Comparison of ENCODE assay signal across 7 mouse cellular contexts in the genomic region with DNA sequence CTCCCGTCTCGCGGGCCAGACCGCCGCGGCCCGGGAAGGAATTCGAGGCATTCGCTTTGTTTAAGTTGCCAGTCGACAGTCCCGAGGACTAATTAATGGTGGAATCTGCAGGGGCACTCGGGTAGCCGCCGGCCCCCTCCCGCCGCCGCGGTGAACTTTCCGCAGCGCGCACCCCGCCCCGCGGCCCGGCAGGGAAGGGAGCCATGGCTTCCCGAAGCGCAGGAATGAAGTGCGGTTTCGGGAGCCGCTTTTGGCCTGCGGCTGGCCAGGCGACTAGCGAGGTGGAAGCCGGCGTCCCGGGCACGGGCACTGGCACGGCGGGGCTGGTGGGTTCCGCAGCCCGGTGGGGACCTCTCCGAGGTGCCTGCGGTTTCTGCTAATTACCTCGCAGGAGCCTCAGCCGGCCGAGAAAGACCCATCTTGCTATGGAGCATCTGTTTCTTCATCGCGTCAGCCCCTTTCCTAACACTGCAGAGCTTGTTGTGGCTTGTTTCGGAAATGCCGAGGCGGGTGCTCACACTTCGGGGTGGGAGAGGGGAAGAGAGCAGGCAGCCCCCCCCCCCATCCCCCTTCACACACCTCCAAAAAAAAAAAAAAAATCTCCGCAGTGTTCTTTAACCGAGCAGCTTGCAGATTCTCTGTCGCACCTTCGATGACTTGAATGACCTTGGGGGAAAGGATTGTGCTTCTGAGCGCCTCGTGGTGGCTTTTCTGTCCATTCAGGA. TPM values are rescaled to one million over a fixed set of nuclear protein-coding genes. Genes with fewer than 3 reads are reported as not detected.
A peak's percentile ranks its signal among the peaks of the same experiment; 100 is the strongest.
DNase-seq lines count a peak whose midpoint lies in the region; ATAC-seq and TF ChIP-seq lines count a peak whose summit lies in the region.

No protein-coding gene starts in this region.

- CTCF ChIA-PET in Patski (lab: Charles Lee), result interaction anchor here (1.4 kb wide), 1 partner anchor 24 kb away, joined by 3 read pairs; no protein-coding TSS in a partner anchor

- 0 out of 2 replicates have a peak, but pooled peaks cover 2% of the 10 kb centered on the region for H3K36me3 ChIP-seq in forebrain, embryonic 14.5 days (ENCODE audit: control insufficient read depth, insufficient read depth, low read length)

- H3K4me2 ChIP-seq in forebrain, embryonic 14.5 days (ENCODE audit: low read length), result peak overlapping the region; percentile 73

- H3K9me3 ChIP-seq in forebrain, embryonic 14.5 days (replicated peaks; ENCODE audit: control insufficient read depth, low read length), result no peaks in the 10 kb centered on the region

- DNase-seq in Patski (ENCODE audit: low read depth, low spot score), result no peak
- DNase-seq in forebrain, embryonic 14.5 days (ENCODE audit: low spot score), result peak; percentile 62
- peak; percentile 68 for DNase-seq in heart, postnatal 4 days
- peak; percentile 53 to 60 for DNase-seq in layer of hippocampus, postnatal 36 days
- peak; percentile 64 to 70 for DNase-seq in lung, postnatal 4 days
- peak; percentile 64 for DNase-seq in right cerebral cortex, postnatal 25 days

- WGBS in forebrain, embryonic 14.5 days, result under 1% methylated on average over 48 of the region's 58 CpGs

- TF ChIP-seq CTCF in Patski (IDR thresholded peaks at IDR 0.05), result no peak

- POLR2A ChIA-PET in Patski (lab: Charles Lee), result interaction anchor here (1.2 to 1.8 kb wide), 2 partner anchors 43 to 47 kb away, joined by 4 to 5 read pairs; no protein-coding TSS in a partner anchor

- no peaks in the 10 kb centered on the region for H3K27me3 ChIP-seq in Patski
- no peaks in the 10 kb centered on the region for H3K27me3 ChIP-seq in forebrain, embryonic 14.5 days (replicated peaks; ENCODE audit: control insufficient read depth, insufficient read depth, low read length)

- peak overlapping the region; percentile 94 for H3K27ac ChIP-seq in brown adipose tissue, adult 24 weeks (replicated peaks; ENCODE audit: low read depth, low read length)
- peak overlapping the region; percentile 97 for H3K27ac ChIP-seq in forebrain, embryonic 14.5 days (ENCODE audit: low read depth, low read length)

- peaks cover 30% of the 10 kb centered on the region for H3K4me1 ChIP-seq in brown adipose tissue, adult 24 weeks (ENCODE audit: control insufficient read depth, insufficient read depth, insufficient read length, low read length)
- peaks cover 14% of the 10 kb centered on the region for H3K4me1 ChIP-seq in forebrain, embryonic 14.5 days (ENCODE audit: control insufficient read depth, insufficient read depth, low read length)

- in situ Hi-C loops in Patski (cut with MboI; ENCODE audit: low pct_unique_long_range_greater_than_20kb), result no loop called here

- H3K9ac ChIP-seq in forebrain, embryonic 14.5 days (ENCODE audit: low read length), result peak overlapping the region; percentile 88

- H3K4me3 ChIP-seq in brown adipose tissue, adult 24 weeks (ENCODE audit: insufficient read depth, low read depth, low read length), result peak overlapping the region; percentile 71
- H3K4me3 ChIP-seq in forebrain, embryonic 14.5 days (ENCODE audit: low read depth, low read length), result peak overlapping the region; percentile 86

- ATAC-seq in Patski, result peak; percentile 24
- ATAC-seq in forebrain, embryonic 14.5 days, result peak; percentile 38

RNA-seq across cellular contexts. Expression of gene Luzp1, which starts 0.9 kb away (rescaled TPM):
- polyA plus RNA-seq in Patski (2021), result 26.8 TPM
- 21.0 and 34.3 TPM in 2 replicates for polyA plus RNA-seq in brown adipose tissue, adult 24 weeks (2012; ENCODE audit: insufficient read depth, insufficient read length, missing spikeins)
- polyA plus RNA-seq in forebrain, embryonic 14.5 days (2014; fragmentation: Nextera tagmentation; extraction: Ambion mirVana), result 41.7 and 53.3 TPM in 2 replicates
- total RNA-seq in heart, postnatal 4 days (2021), result 10 to 100 TPM; 58.4 to 62.3 TPM
- 100 to 1,000 TPM in 1 of 2 experiments, 10 to 100 TPM in 1; 95.2 to 111 TPM for total RNA-seq in layer of hippocampus, postnatal 36 days (2021)

RNA-seq across cellular contexts. Expression of gene 6030445D17Rik, which starts 8.5 kb away (rescaled TPM):
- polyA plus RNA-seq in Patski (2021), result 0.28 TPM
- polyA plus RNA-seq in brown adipose tissue, adult 24 weeks (2012; ENCODE audit: insufficient read depth, insufficient read length, missing spikeins), result not detected in 2 replicates
- 0.32 TPM in 1 of 2 replicates, not detected in the other for polyA plus RNA-seq in forebrain, embryonic 14.5 days (2014; fragmentation: Nextera tagmentation; extraction: Ambion mirVana)
- total RNA-seq in heart, postnatal 4 days (2021), result under 1 TPM; 0.34 to 0.45 TPM
- under 1 TPM; 0.51 to 0.65 TPM for total RNA-seq in layer of hippocampus, postnatal 36 days (2021)

RNA-seq across cellular contexts. Expression of gene Htr1d, which starts 47.2 kb away (rescaled TPM):
- polyA plus RNA-seq in Patski (2021), result 0.05 TPM
- not detected in 2 replicates for polyA plus RNA-seq in brown adipose tissue, adult 24 weeks (2012; ENCODE audit: insufficient read depth, insufficient read length, missing spikeins)
- polyA plus RNA-seq in forebrain, embryonic 14.5 days (2014; fragmentation: Nextera tagmentation; extraction: Ambion mirVana), result 0.59 and 0.84 TPM in 2 replicates
- not detected for total RNA-seq in heart, postnatal 4 days (2021)
- total RNA-seq in layer of hippocampus, postnatal 36 days (2021), result under 1 TPM; 0.12 to 0.28 TPM
